Mouse (Mus musculus) MEL (cell line): ENCODE measurements at regions not wholly inside any gene's neighbourhood (a gene's known extent, or its start where the extent isn't known, plus 50 kb on each side); places are given as distances from the start of the nearest gene placed in this dataset.

Experiments used
- DNase-seq: peaks from one replicate; pipeline ENCODE4 v3.0.0; 2011; ENCODE audit warnings: low read depth, low spot score
- H3K27ac ChIP-seq: 2 replicates; pipeline ENCODE4 v1.5.1; 2012; ENCODE audit warnings: low read depth, mild to moderate bottlenecking, control low read depth, low read length, moderate library complexity; ENCODE audit not compliant: control insufficient read depth
- H3K27me3 ChIP-seq, 2 experiments: fragments of 150-350 bp in 1 of 2; sonication (generic) in 1 of 2; 2 replicates each; pipeline ENCODE4 v1.6.1; 2012; ENCODE audit warnings: low read length in 2 of 2, mild to moderate bottlenecking in 2 of 2, improper control_type of control experiment in 1 of 2, moderate library complexity in 1 of 2; ENCODE audit not compliant: insufficient read depth in 2 of 2, control insufficient read depth in 1 of 2
- H3K36me3 ChIP-seq, 2 experiments: 2 replicates each; pipeline ENCODE4 v1.6.1; 2012 to 2014; ENCODE audit warnings: low read length in 2 of 2, improper control_type of control experiment in 1 of 2, inconsistent platforms in 1 of 2, mild to moderate bottlenecking in 1 of 2; ENCODE audit not compliant: insufficient read depth in 2 of 2, control insufficient read depth in 1 of 2
- H3K4me1 ChIP-seq, 2 experiments: fragments of 150-350 bp in 1 of 2; sonication (generic) in 1 of 2; 2 replicates each; pipeline ENCODE4 v1.6.1; 2012; ENCODE audit warnings: low read length in 2 of 2, improper control_type of control experiment in 1 of 2, mild to moderate bottlenecking in 1 of 2; ENCODE audit not compliant: insufficient read depth in 2 of 2, control insufficient read depth in 1 of 2
- H3K4me3 ChIP-seq, 2 experiments: fragments of 150-350 bp in 1 of 2; sonication (generic) in 1 of 2; 2 replicates each; pipeline ENCODE4 v1.5.1; 2012; ENCODE audit warnings: low read depth in 2 of 2, low read length in 2 of 2, mild to moderate bottlenecking in 2 of 2, moderate library complexity in 2 of 2, control low read depth in 1 of 2, improper control_type of control experiment in 1 of 2; ENCODE audit not compliant: control insufficient read depth in 1 of 2, insufficient read depth in 1 of 2
- H3K79me2 ChIP-seq: 2 replicates; pipeline ENCODE4 v1.6.1; 2012; ENCODE audit warnings: mild to moderate bottlenecking, low read length, moderate library complexity; ENCODE audit not compliant: control insufficient read depth, poor library complexity, insufficient read depth
- H3K9ac ChIP-seq: 2 replicates; pipeline ENCODE4 v1.6.1; 2012; ENCODE audit warnings: low read depth, mild to moderate bottlenecking, control low read depth, low read length, moderate library complexity; ENCODE audit not compliant: control insufficient read depth, poor library complexity, severe bottlenecking
- H3K9me3 ChIP-seq: fragments of 150-350 bp; sonication (generic); replicated peaks from 2 replicates; pipeline ENCODE4 v1.6.1; 2012; ENCODE audit warnings: mild to moderate bottlenecking, low read length, improper control_type of control experiment, moderate library complexity; ENCODE audit not compliant: insufficient read depth
- CHD1 ChIP-seq: IDR thresholded peaks from 2 replicates; pipeline ENCODE4 v1.6.1; 2012; ENCODE audit warnings: low read depth, mild to moderate bottlenecking, inconsistent platforms, low read length, improper control_type of control experiment
- CHD2 ChIP-seq: IDR thresholded peaks from 2 replicates; pipeline ENCODE4 v1.6.1; 2011; ENCODE audit warnings: low read length, improper control_type of control experiment
- CTCF ChIP-seq, 3 experiments: IDR thresholded peaks in 2 of 3; conservative IDR thresholded peaks in 1 of 3; 2 replicates each; pipeline ENCODE4 v1.5.1; 2011 to 2012; ENCODE audit warnings: low read length in 3 of 3, low read depth in 2 of 3, mild to moderate bottlenecking in 2 of 3, improper control_type of control experiment in 1 of 3, inconsistent platforms in 1 of 3, mixed read lengths in 1 of 3, moderate library complexity in 1 of 3; ENCODE audit not compliant: control insufficient read depth in 1 of 3, insufficient read depth in 1 of 3, poor library complexity in 1 of 3, severe bottlenecking in 1 of 3
- E2F4 ChIP-seq: IDR thresholded peaks from 2 replicates; pipeline ENCODE4 v1.6.1; 2011; ENCODE audit warnings: low read depth, low read length, improper control_type of control experiment, borderline replicate concordance
- GABPA ChIP-seq: IDR thresholded peaks from 2 replicates; pipeline ENCODE4 v1.6.1; 2012; ENCODE audit warnings: low read depth, mild to moderate bottlenecking, inconsistent platforms, low read length, improper control_type of control experiment, moderate library complexity
- GATA1 ChIP-seq: IDR thresholded peaks from 2 replicates; pipeline ENCODE4 v1.6.1; 2011; ENCODE audit warnings: low read depth, low read length, improper control_type of control experiment
- JUND ChIP-seq: IDR thresholded peaks from 2 replicates; pipeline ENCODE4 v1.6.1; 2011; ENCODE audit warnings: low read depth, mild to moderate bottlenecking, improper control_type of control experiment, low read length
- KAT2A ChIP-seq: conservative IDR thresholded peaks from 2 replicates; pipeline ENCODE4 v1.6.1; 2012; ENCODE audit warnings: low read depth, low read length, improper control_type of control experiment, inconsistent platforms
- MAX ChIP-seq: IDR thresholded peaks from 2 replicates; pipeline ENCODE4 v1.6.1; 2011; ENCODE audit warnings: low read length, improper control_type of control experiment
- MEF2A ChIP-seq: IDR thresholded peaks from 2 replicates; pipeline ENCODE4 v1.6.1; 2014; ENCODE audit warnings: low read depth, mild to moderate bottlenecking, inconsistent platforms, low read length, improper control_type of control experiment; ENCODE audit not compliant: poor library complexity, insufficient replicate concordance, severe bottlenecking; ENCODE audit errors: extremely low read depth
- MYB ChIP-seq: IDR thresholded peaks from 2 replicates; pipeline ENCODE4 v1.6.1; 2011; ENCODE audit warnings: mild to moderate bottlenecking, low read depth, low read length, improper control_type of control experiment
- MYC ChIP-seq: IDR thresholded peaks from 2 replicates; pipeline ENCODE4 v1.6.1; 2011; ENCODE audit warnings: low read depth, mild to moderate bottlenecking, low read length, improper control_type of control experiment, moderate library complexity
- NELFE ChIP-seq: IDR thresholded peaks from 2 replicates; pipeline ENCODE4 v1.6.1; 2011; ENCODE audit warnings: low read depth, low read length, improper control_type of control experiment
- POLR2A ChIP-seq, 2 experiments: IDR thresholded peaks; 2 replicates each; pipeline ENCODE4 v1.6.1; 2011 to 2012; ENCODE audit warnings: low read length in 2 of 2, mild to moderate bottlenecking in 2 of 2, control low read depth in 1 of 2, improper control_type of control experiment in 1 of 2, low read depth in 1 of 2, moderate library complexity in 1 of 2; ENCODE audit not compliant: control insufficient read depth in 1 of 2, insufficient read depth in 1 of 2, poor library complexity in 1 of 2
- POLR2AphosphoS2 ChIP-seq: IDR thresholded peaks from 2 replicates; pipeline ENCODE4 v1.6.1; 2011; ENCODE audit warnings: low read length, improper control_type of control experiment
- POLR2AphosphoS5 ChIP-seq: IDR thresholded peaks from 2 replicates; pipeline ENCODE4 v1.6.1; 2012; ENCODE audit warnings: low read depth, borderline replicate concordance, mild to moderate bottlenecking, inconsistent platforms, low read length, moderate library complexity, mixed read lengths
- TBP ChIP-seq: IDR thresholded peaks from 2 replicates; pipeline ENCODE4 v1.8.0; 2011; ENCODE audit warnings: low read depth, low read length, improper control_type of control experiment
- TCF12 ChIP-seq: IDR thresholded peaks from 2 replicates; pipeline ENCODE4 v1.6.1; 2014; ENCODE audit warnings: low read depth, mild to moderate bottlenecking, inconsistent platforms, low read length, improper control_type of control experiment, moderate library complexity
- UBTF ChIP-seq: IDR thresholded peaks from 2 replicates; pipeline ENCODE4 v1.6.1; 2012; ENCODE audit warnings: low read depth, mild to moderate bottlenecking, inconsistent platforms, low read length, improper control_type of control experiment, moderate library complexity, borderline replicate concordance; ENCODE audit not compliant: insufficient read depth
- USF1 ChIP-seq: IDR thresholded peaks from 2 replicates; pipeline ENCODE4 v1.6.1; 2014; ENCODE audit warnings: low read depth, mild to moderate bottlenecking, inconsistent platforms, low read length, improper control_type of control experiment, moderate library complexity
- USF2 ChIP-seq, 2 experiments: IDR thresholded peaks; 2 replicates each; pipeline ENCODE4 v1.6.1; 2011 to 2012; ENCODE audit warnings: improper control_type of control experiment in 2 of 2, low read length in 2 of 2, borderline replicate concordance in 1 of 2, inconsistent platforms in 1 of 2, low read depth in 1 of 2, mild to moderate bottlenecking in 1 of 2; ENCODE audit not compliant: insufficient read depth in 1 of 2
- ZMIZ1 ChIP-seq: IDR thresholded peaks from 2 replicates; pipeline ENCODE4 v1.6.1; 2012; ENCODE audit warnings: low read depth, mild to moderate bottlenecking, inconsistent platforms, low read length, improper control_type of control experiment, moderate library complexity
- ZNF384 ChIP-seq: IDR thresholded peaks from 2 replicates; pipeline ENCODE4 v1.6.1; 2012; ENCODE audit warnings: low read depth, mild to moderate bottlenecking, inconsistent platforms, low read length, improper control_type of control experiment

DNA sequence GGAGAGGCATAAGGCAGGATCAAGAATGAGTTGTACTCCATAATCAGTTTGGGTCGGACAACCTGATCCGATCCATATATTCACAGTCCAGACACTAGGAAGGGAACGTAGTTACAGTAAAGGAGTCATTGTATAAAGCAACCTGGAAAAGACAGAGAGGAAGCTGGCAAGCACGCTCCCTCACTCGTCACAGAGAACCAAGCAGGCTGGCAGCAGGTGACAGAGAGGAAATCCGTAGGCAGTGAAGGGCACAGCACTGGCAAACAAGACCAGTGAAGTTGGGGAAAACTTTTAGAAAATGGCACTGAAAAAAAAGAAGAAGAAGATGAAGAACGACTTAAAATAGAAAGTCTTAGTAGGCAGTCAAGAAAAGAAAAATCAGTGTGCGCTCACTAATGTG lies 90.9 kb upstream of the N6amt1 start:
- H3K9ac ChIP-seq: no peak overlapping the region
- H3K36me3 ChIP-seq: no peaks in the 10 kb centered on the region
- no peak for TF ChIP-seq E2F4
- TF ChIP-seq JUND: no peak
- TF ChIP-seq UBTF: no peak
- TF ChIP-seq CHD1: no peak
- TF ChIP-seq GABPA: no peak
- no peak for TF ChIP-seq USF1
- TF ChIP-seq TCF12: no peak
- TF ChIP-seq POLR2AphosphoS2: no peak
- no peak for TF ChIP-seq NELFE
- no peak for TF ChIP-seq MYB
- TF ChIP-seq POLR2AphosphoS5: no peak
- no peak for TF ChIP-seq CTCF (IDR thresholded peaks at IDR 0.05 in 2 of 3, conservative IDR thresholded peaks at IDR 0.05 in 1 of 3; ENCODE audit: control insufficient read depth in 1 of 3, insufficient read depth in 1 of 3, low read depth in 2 of 3, low read length in 3 of 3, poor library complexity in 1 of 3, severe bottlenecking in 1 of 3)
- no peak for TF ChIP-seq GATA1
- TF ChIP-seq KAT2A: no peak
- no peak for TF ChIP-seq USF2 (IDR thresholded peaks at IDR 0.05; ENCODE audit: borderline replicate concordance in 1 of 2, insufficient read depth in 1 of 2, low read depth in 1 of 2, low read length in 2 of 2)
- no peak for TF ChIP-seq TBP
- TF ChIP-seq ZNF384: no peak
- no peak for TF ChIP-seq ZMIZ1
- no peak for TF ChIP-seq MEF2A
- no peaks in the 10 kb centered on the region for H3K9me3 ChIP-seq
- H3K79me2 ChIP-seq: no peaks in the 10 kb centered on the region
- H3K27ac ChIP-seq: no peak overlapping the region
- H3K4me1 ChIP-seq: no peaks in the 10 kb centered on the region
- no peak for DNase-seq
- H3K4me3 ChIP-seq: no peak overlapping the region
- H3K27me3 ChIP-seq: no peaks in the 10 kb centered on the region

GRCm38 (mm10) chr16:87262497-87262896 lies 91.5 kb upstream of the N6amt1 start:
- H3K27ac ChIP-seq: no peak overlapping the region

More at GRCm38 (mm10) chr16:87262497-87262896, 91.5 kb upstream of the N6amt1 start:
- no peak overlapping the region for H3K9ac ChIP-seq
- no peaks in the 10 kb centered on the region for H3K79me2 ChIP-seq
- no peak overlapping the region for H3K4me3 ChIP-seq
- H3K4me1 ChIP-seq: no peaks in the 10 kb centered on the region
- TF ChIP-seq KAT2A (no peak), USF2 (IDR thresholded peaks at IDR 0.05; ENCODE audit: borderline replicate concordance in 1 of 2, insufficient read depth in 1 of 2, low read depth in 1 of 2, low read length in 2 of 2) (no peak), CHD2 (no peak), POLR2AphosphoS2 (no peak), UBTF (no peak), MAX (no peak), E2F4 (no peak), MYC (no peak), POLR2A (IDR thresholded peaks at IDR 0.05; ENCODE audit: control insufficient read depth in 1 of 2, insufficient read depth in 1 of 2, low read depth in 1 of 2, low read length in 2 of 2, poor library complexity in 1 of 2) (no peak), TBP (no peak), JUND (no peak), GABPA (no peak), GATA1 (no peak)
- no peaks in the 10 kb centered on the region for H3K27me3 ChIP-seq
- no peaks in the 10 kb centered on the region for H3K36me3 ChIP-seq
- no peak for DNase-seq
- no peaks in the 10 kb centered on the region for H3K9me3 ChIP-seq
